Mouse (Mus musculus) midbrain, embryonic 15.5 days (tissue): ENCODE data around the gene Tmem217. TPM values are rescaled to one million over a fixed set of nuclear protein-coding genes. Genes with fewer than 3 reads are reported as not detected.

Source experiments
- ATAC-seq: fragments of 200-750 bp; cut with Nextera tagmentation; replicated peaks from 2 replicates; pipeline ENCODE4 v1.8.0; 2017; ENCODE audit warnings: moderate TSS enrichment
- H3K27ac ChIP-seq: fragments of 300-500 bp; sonication (generic); 2 replicates; pipeline ENCODE4 v1.5.1; 2015; ENCODE audit warnings: mild to moderate bottlenecking, inconsistent platforms
- H3K27me3 ChIP-seq: fragments of 300-500 bp; sonication (generic); replicated peaks from 2 replicates; pipeline ENCODE4 v1.6.1; 2015; ENCODE audit warnings: inconsistent platforms
- H3K36me3 ChIP-seq: fragments of 300-500 bp; sonication (generic); replicated peaks from 2 replicates; pipeline ENCODE4 v1.6.1; 2015; ENCODE audit warnings: inconsistent platforms
- H3K4me1 ChIP-seq: fragments of 300-500 bp; sonication (generic); 2 replicates; pipeline ENCODE4 v1.6.1; 2015; ENCODE audit warnings: inconsistent platforms
- H3K4me2 ChIP-seq: fragments of 300-500 bp; sonication (generic); 2 replicates; pipeline ENCODE4 v1.6.1; 2015; ENCODE audit warnings: inconsistent platforms, mild to moderate bottlenecking, moderate library complexity
- H3K4me3 ChIP-seq: fragments of 300-500 bp; sonication (generic); 2 replicates; pipeline ENCODE4 v1.5.1; 2015; ENCODE audit warnings: mild to moderate bottlenecking, inconsistent platforms
- H3K9ac ChIP-seq: fragments of 300-500 bp; sonication (generic); 2 replicates; pipeline ENCODE4 v1.6.1; 2015; ENCODE audit warnings: mild to moderate bottlenecking, inconsistent platforms
- H3K9me3 ChIP-seq: fragments of 300-500 bp; sonication (generic); 2 replicates; pipeline ENCODE4 v1.6.1; 2016; ENCODE audit warnings: inconsistent platforms
- WGBS: fragments of 180-500 bp; shearing (Covaris S2); methylation state at CpG from one replicate; pipeline ENCODE4 v1.1.7; 2015; ENCODE audit warnings: mixed read lengths; 5-methylcytosine and 5-hydroxymethylcytosine counted together
- microRNA-seq: library from miRNA; unstranded; fragments of <30 nt; microRNA quantifications from one replicate; pipeline ENCODE4, GENCODE M21; 2016
- polyA plus RNA-seq: library from polyadenylated mRNA; unstranded; fragments of >200 nt; fragmentation: Nextera tagmentation; extraction: Ambion mirVana; gene quantifications from 2 replicates; pipeline ENCODE4 v1.2.1, GENCODE M21; 2015

Gene Tmem217
- polyA plus RNA-seq, 1 experiment from 2014 or later: 1.7 TPM

DNA sequence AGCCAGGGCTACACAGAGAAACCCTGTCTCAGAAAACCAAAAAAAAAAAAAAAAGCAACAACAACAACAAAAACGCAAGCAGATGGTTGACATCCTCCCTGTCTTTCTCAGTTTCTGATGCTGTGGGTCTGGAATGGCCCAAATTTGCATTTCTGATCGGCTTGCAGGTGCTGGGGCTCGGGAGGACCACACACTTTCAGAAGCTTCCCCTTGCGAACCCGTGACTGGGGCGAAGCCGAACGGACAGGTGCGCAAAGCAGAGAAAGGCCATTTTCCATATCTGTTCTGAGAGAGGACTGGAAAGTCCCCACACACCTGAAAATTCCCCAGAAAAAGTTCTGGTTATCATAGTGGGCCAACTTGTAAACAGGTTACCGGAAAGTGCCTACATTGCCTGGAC is 74.8 kb downstream of the Tmem217 start:
- 92% methylated on average over 10 of the region's 10 CpGs for WGBS
- ATAC-seq: no peak

DNA sequence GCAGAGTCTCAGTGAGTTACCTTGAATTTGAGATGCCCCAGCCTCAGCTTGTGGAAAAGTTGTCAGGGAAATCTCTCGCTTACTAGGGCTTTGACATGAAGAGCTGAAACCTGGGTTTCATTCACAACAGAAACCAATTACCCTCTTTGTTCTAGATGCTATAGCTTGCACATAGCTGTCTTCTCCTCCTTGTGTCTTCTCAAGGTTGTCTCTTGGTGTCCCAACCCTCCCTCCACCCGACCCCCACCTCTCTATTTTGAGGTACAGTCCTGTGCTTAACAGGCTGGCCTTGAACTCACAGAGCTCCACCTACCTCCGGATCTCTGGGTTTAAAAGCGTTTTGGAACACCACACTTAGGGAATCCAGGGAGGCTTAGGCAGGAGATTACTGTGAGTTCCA is 75.7 kb downstream of the Tmem217 start:
- no peaks in the 10 kb centered on the region for H3K4me1 ChIP-seq

More for the DNA sequence above, 74.8 kb downstream of the Tmem217 start:
- Histone ChIP-seq H3K9me3 (no peaks in the 10 kb centered on the region), H3K27ac (no peak overlapping the region), H3K9ac (no peak overlapping the region), H3K36me3 (no peaks in the 10 kb centered on the region), H3K4me3 (no peak overlapping the region), H3K4me2 (no peak overlapping the region), H3K27me3 (no peaks in the 10 kb centered on the region), H3K4me1 (no peaks in the 10 kb centered on the region)

More for the DNA sequence above, 75.7 kb downstream of the Tmem217 start:
- ATAC-seq: no peak
- H3K4me2 ChIP-seq: no peak overlapping the region
- H3K9ac ChIP-seq: no peak overlapping the region
- no peak overlapping the region for H3K4me3 ChIP-seq
- H3K36me3 ChIP-seq: no peaks in the 10 kb centered on the region
- H3K9me3 ChIP-seq: no peaks in the 10 kb centered on the region
- WGBS: 85% methylated on average over 4 of the region's 4 CpGs
- no peak overlapping the region for H3K27ac ChIP-seq
- H3K27me3 ChIP-seq: no peaks in the 10 kb centered on the region

Small RNAs within 50 kb of the gene (microRNA-seq; reads per million reads assigned to microRNA genes)
- not detected for gene Mir7667

Other genes with a start within 250 kb of the Tmem217 start
- gene Pi16, start 234.7 kb downstream of the Tmem217 start, polyA plus RNA-seq: 3.6 and 4.0 TPM in 2 replicates
- 519 and 548 TPM in 2 replicates for gene Mtch1, start 204.5 kb downstream of the Tmem217 start, polyA plus RNA-seq
- gene Fgd2, start 191.5 kb downstream of the Tmem217 start, polyA plus RNA-seq: 7.0 and 7.5 TPM in 2 replicates
- gene Pim1, start 61.6 kb downstream of the Tmem217 start, polyA plus RNA-seq: 10.3 and 10.9 TPM in 2 replicates
- gene Gm17657, start 2.7 kb downstream of the Tmem217 start, polyA plus RNA-seq: not detected in 2 replicates
- gene Tbc1d22b, start 2.6 kb downstream of the Tmem217 start, polyA plus RNA-seq: 29.9 and 31.0 TPM in 2 replicates
- 85.6 and 88.0 TPM in 2 replicates for gene Rnf8, start 62.4 kb upstream of the Tmem217 start, polyA plus RNA-seq
- 1.8 and 2.2 TPM in 2 replicates for gene Gm28043, start 62.5 kb upstream of the Tmem217 start, polyA plus RNA-seq
- gene Cmtr1, start 108.2 kb upstream of the Tmem217 start, polyA plus RNA-seq: 109 and 116 TPM in 2 replicates
- 9.3 and 10.4 TPM in 2 replicates for gene Ccdc167, start 164.7 kb upstream of the Tmem217 start, polyA plus RNA-seq